Mouse (Mus musculus) spleen, adult 2 months (tissue): ENCODE measurements around the gene Zfp644. TPM values are rescaled to one million over a fixed set of nuclear protein-coding genes. Genes with fewer than 3 reads are reported as not detected.

Experiments used
- DNase-seq, 2 experiments: peaks; one replicate each; pipeline versions ENCODE4 v3.0.0 to v3.0.0-alpha.2; 2012 to 2021; ENCODE audit warnings: low spot score in 2 of 2, low read depth in 1 of 2
- H3K27ac ChIP-seq: fragments of 200-500 bp; 2 replicates; pipeline ENCODE4 v1.5.1; 2012; ENCODE audit warnings: low read length, inconsistent platforms; ENCODE audit not compliant: insufficient read depth
- H3K27me3 ChIP-seq: fragments of 200-500 bp; 2 replicates; pipeline ENCODE4 v1.6.1; 2012; ENCODE audit warnings: mild to moderate bottlenecking, moderate library complexity, low read length, inconsistent platforms; ENCODE audit not compliant: control insufficient read depth, insufficient read depth
- H3K36me3 ChIP-seq: fragments of 200-500 bp; 2 replicates; pipeline ENCODE4 v1.6.1; 2012; ENCODE audit warnings: mild to moderate bottlenecking, low read length, inconsistent platforms; ENCODE audit not compliant: control insufficient read depth, insufficient read depth
- H3K4me1 ChIP-seq: fragments of 200-500 bp; 2 replicates; pipeline ENCODE4 v1.6.1; 2011; ENCODE audit warnings: inconsistent platforms; ENCODE audit not compliant: control insufficient read depth, insufficient read depth, insufficient read length
- H3K4me3 ChIP-seq: fragments of 200-500 bp; 2 replicates; pipeline ENCODE4 v1.5.1; 2011; ENCODE audit warnings: mild to moderate bottlenecking, inconsistent platforms; ENCODE audit not compliant: insufficient read depth, insufficient read length; ENCODE audit errors: extremely low read depth
- CTCF ChIP-seq: fragments of 200-500 bp; IDR thresholded peaks from 2 replicates; pipeline ENCODE4 v1.5.1; 2011; ENCODE audit warnings: mild to moderate bottlenecking, inconsistent platforms; ENCODE audit not compliant: insufficient read depth, insufficient read length, insufficient replicate concordance; ENCODE audit errors: extremely low read depth
- POLR2A ChIP-seq: fragments of 200-500 bp; IDR thresholded peaks from 2 replicates; pipeline ENCODE4 v1.6.1; 2011; ENCODE audit warnings: low read depth, low read length, inconsistent platforms
- WGBS: fragments of 180-500 bp; shearing (Covaris S2); methylation state at CpG from one replicate; pipeline ENCODE4 v1.1.7; 2018; 5-methylcytosine and 5-hydroxymethylcytosine counted together
- polyA plus RNA-seq: library from polyadenylated mRNA; depleted of rRNA; stranded (reverse); fragments of >200 nt; gene quantifications from 2 replicates; pipeline ENCODE4 v1.2.3, GENCODE M21; 2012

Zfp644 gene
- polyA plus RNA-seq, 1 experiment = 6.3 TPM

DNA sequence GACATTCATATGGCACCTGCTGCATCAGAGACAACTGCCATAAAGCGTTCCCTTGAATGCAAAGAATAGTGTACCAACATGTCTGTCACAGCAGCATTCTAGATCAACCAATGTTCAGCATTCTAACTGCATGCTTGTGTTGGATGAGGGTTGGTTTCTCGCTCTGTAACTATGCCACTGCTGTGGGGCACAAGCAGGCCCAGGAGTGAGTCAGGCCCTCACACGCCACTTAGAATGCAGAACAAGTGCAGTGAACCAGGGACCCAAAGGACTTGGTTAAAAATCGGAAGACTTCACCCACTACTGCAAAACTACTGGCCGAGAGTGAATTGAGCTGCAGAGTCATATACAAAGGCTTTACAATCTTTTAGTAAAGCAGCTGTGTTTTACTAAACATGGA, 74.9 kb downstream of the Zfp644 start:
- no peak for DNase-seq
- no peak for TF ChIP-seq POLR2A
- no peak for TF ChIP-seq CTCF
- H3K27ac ChIP-seq = no peak overlapping the region
- H3K27me3 ChIP-seq = no peaks in the 10 kb centered on the region
- H3K4me3 ChIP-seq = no peak overlapping the region
- 92% methylated on average over 5 of the region's 5 CpGs for WGBS
- H3K36me3 ChIP-seq = peaks cover 12% of the 10 kb centered on the region
- no peaks in the 10 kb centered on the region for H3K4me1 ChIP-seq

DNA sequence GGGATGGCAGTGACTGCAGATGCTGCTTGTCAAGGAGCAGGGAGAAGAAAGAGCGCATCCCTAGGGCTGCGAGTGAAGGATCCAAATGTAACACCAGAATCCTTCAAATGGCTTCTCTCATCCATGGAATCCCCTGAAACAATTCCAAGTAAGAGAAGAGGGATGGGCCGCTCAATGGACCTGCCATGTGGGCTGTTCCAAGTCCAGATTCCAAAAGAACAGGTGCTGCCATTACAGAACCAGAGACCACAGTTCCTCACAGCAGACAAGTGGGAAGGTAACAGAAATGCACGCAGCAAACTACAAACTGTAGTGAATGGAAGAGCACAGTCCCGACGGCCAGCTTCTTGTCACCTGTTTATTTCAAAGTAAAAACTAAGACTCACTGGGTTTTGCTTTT, 76.6 kb downstream of the Zfp644 start:
- no peak for DNase-seq
- 96% methylated on average over 6 of the region's 6 CpGs for WGBS

DNA sequence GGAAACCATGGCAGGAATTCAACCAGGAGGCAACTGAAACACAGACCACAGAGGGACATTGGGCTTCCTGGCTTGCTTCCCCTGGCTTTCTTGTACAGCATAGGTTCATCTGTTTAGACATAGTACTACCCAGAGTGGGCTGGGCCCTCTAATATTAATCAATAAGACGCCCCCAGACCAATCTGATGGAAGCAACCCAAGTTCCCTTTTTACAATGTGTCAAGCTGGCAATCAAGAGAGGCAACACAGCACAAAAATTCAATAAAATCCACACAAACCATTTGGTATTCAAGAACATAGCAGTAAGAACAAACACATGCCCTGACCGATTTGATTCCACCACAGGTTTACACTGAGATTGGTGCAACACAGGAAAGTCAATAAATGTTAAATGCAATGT, 82.1 kb downstream of the Zfp644 start:
- Histone ChIP-seq H3K27me3 (no peaks in the 10 kb centered on the region), H3K4me3 (no peak overlapping the region), H3K36me3 (peaks cover 4% of the 10 kb centered on the region), H3K27ac (no peak overlapping the region), H3K4me1 (no peaks in the 10 kb centered on the region)
- no peak for DNase-seq
- 94% methylated on average over 2 of the region's 2 CpGs for WGBS
- no peak for TF ChIP-seq POLR2A
- TF ChIP-seq CTCF = no peak

More for the DNA sequence above, 76.6 kb downstream of the Zfp644 start:
- peaks cover 12% of the 10 kb centered on the region for H3K36me3 ChIP-seq
- no peaks in the 10 kb centered on the region for H3K4me1 ChIP-seq
- no peak overlapping the region for H3K4me3 ChIP-seq
- no peaks in the 10 kb centered on the region for H3K27me3 ChIP-seq
- TF ChIP-seq CTCF (no peak), POLR2A (no peak)
- no peak overlapping the region for H3K27ac ChIP-seq

DNA sequence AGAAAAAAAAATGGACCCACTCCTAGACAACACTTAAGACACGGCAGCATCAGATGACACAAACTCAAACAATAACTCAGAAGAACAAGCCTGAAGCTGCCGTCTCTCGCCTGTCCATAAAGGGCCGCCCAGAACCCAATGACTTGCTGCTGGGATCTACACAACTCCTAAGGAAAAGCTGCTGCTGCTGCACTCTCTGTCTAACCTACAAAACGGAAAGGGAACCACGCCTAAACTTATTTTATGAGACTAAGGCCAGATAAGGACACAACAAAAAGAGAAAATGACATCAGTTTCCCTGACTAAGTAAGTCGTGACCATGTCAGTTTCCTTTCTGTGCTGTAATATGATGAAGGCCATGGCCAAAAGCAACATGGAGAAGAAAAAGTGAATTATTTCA, 82.5 kb downstream of the Zfp644 start:
- TF ChIP-seq CTCF = no peak
- no peak for TF ChIP-seq POLR2A
- Histone ChIP-seq H3K36me3 (peaks cover 4% of the 10 kb centered on the region), H3K4me3 (no peak overlapping the region), H3K4me1 (no peaks in the 10 kb centered on the region), H3K27ac (no peak overlapping the region), H3K27me3 (no peaks in the 10 kb centered on the region)
- WGBS = 84% methylated on average over 7 of the region's 7 CpGs
- no peak for DNase-seq

DNA sequence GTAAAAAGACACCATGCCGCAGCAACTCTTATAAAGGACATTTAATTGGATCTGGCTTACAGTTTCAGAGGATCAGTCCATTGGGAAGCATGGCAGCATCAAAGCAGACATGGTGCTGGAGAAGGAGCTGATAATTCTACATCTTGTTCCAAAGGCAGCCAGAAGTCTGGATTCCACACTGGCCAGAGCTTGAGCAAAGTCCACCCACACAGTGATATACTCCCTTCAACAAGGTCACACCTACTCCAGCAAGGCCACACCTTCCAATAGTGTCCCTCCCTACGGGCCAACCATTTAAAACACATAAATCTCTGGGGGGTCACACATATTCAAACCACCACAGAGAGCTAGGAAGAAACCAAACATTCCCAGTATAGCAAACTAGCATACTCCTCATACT, 84.9 kb downstream of the Zfp644 start:
- no peaks in the 10 kb centered on the region for H3K36me3 ChIP-seq
- TF ChIP-seq CTCF (no peak), POLR2A (no peak)
- H3K27ac ChIP-seq = no peak overlapping the region
- DNase-seq = no peak
- H3K27me3 ChIP-seq = no peaks in the 10 kb centered on the region
- 93% methylated on average over 2 of the region's 2 CpGs for WGBS
- no peaks in the 10 kb centered on the region for H3K4me1 ChIP-seq
- no peak overlapping the region for H3K4me3 ChIP-seq

DNA sequence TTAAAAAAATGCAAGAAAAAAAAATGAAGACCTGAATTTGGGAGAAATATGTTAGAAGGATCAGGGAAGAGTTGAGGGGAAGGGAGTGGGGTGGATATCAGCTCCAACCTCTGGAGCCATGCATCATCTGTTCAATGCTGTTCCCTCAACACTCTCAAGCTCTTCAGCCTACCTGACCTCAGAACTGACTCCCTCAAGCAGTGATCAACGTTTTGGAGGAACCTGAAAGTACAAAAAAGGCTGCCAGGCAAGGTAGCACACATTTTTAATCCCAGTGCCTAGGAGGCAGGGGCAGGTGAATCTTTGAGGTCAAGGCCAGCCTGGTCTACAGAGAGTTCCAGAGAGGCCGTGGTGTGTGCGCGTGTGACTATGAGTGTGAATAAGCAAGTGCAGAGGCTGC, 88.3 kb downstream of the Zfp644 start, which contains the start of gene Gm17304:
Gene Gm17304, plus strand, starts transcription at position 301 of the 400 bp plus-strand sequence.
- Histone ChIP-seq H3K27ac (no peak within 1 kb of the TSS), H3K4me1 (no peaks in the 10 kb centered on the region), H3K27me3 (no peaks in the 10 kb centered on the region), H3K36me3 (no peaks in the 10 kb centered on the region), H3K4me3 (no peak within 1 kb of the TSS)
- 92% methylated on average over 4 of the region's 4 CpGs for WGBS
- no peak for DNase-seq
- TF ChIP-seq POLR2A (no peak), CTCF (no peak)

DNA sequence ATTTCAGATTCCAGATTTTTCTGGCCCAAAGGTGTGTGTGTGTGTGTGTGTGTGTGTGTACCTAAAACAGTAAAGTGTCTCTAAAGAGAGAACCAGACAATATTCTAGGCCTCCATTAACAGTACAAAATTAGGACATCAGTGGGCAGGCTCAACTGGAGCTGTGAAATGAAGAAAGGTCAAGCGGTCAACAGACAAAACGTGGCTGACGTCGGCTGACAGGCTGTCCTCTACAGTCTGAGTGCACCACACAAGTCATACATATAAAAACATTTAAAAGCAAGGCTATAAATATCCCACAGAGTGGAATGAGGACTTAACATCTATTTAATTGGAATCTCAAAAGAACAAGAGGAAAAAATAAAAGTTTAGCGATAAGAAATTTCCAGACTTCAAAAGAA, 90.0 kb downstream of the Zfp644 start:
- DNase-seq = no peak
- H3K36me3 ChIP-seq = 0 out of 2 replicates have a peak, but pooled peaks cover 1% of the 10 kb centered on the region
- no peak overlapping the region for H3K27ac ChIP-seq
- TF ChIP-seq CTCF (no peak), POLR2A (no peak)
- H3K27me3 ChIP-seq = no peaks in the 10 kb centered on the region
- WGBS = 94% methylated on average over 5 of the region's 5 CpGs
- no peak overlapping the region for H3K4me3 ChIP-seq
- H3K4me1 ChIP-seq = no peaks in the 10 kb centered on the region

DNA sequence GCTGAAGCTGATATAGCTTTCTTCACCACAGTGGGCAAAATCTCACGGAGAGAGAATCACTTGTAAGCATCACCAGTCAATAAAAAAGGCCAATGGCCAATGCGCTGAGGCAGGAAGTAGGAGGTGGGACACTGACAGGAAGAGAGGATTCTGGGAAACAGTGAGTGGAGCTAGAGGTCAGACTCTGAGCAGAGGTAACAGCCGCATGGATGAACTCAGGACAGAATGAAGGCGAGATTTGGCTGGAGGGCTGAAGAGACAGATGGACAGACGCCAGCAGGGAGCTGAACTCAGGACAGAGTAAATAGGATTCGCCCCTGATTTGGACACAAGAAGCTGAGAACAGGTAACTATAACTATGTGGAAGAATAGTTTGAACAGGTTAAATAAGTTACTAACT, 92.0 kb downstream of the Zfp644 start:
- DNase-seq = no peak
- Histone ChIP-seq H3K4me1 (no peaks in the 10 kb centered on the region), H3K27me3 (no peaks in the 10 kb centered on the region), H3K27ac (no peak overlapping the region), H3K36me3 (0 out of 2 replicates have a peak, but pooled peaks cover 1% of the 10 kb centered on the region), H3K4me3 (no peak overlapping the region)
- 95% methylated on average over 6 of the region's 6 CpGs for WGBS
- no peak for TF ChIP-seq POLR2A
- TF ChIP-seq CTCF = no peak
